Mouse (Mus musculus) mesoderm, embryonic 11.5 days (tissue): Measurements from ENCODE around the gene Arhgap11a.

Experiments
- DNase-seq: peaks from one replicate; pipeline ENCODE4 v3.0.0-alpha.2; 2012; ENCODE audit warnings: low read depth, low spot score

Gene Arhgap11a

GRCm38 (mm10) chr2:113848245-113849121 is at the start of gene Arhgap11a:
TSS of gene Arhgap11a (minus strand) at chr2:113848661.
- DNase-seq, result peak; percentile 96

- no peak for DNase-seq
Measured at GRCm38 (mm10) chr2:113893385-113894122, 45.1 kb upstream of the Arhgap11a start.

GRCm38 (mm10) chr2:113887166-113887565 is 38.7 kb upstream of the Arhgap11a start:
- no peak for DNase-seq

- no peak for DNase-seq
Measured at GRCm38 (mm10) chr2:113886061-113886460, 37.6 kb upstream of the Arhgap11a start.

GRCm38 (mm10) chr2:113870115-113870514 is 21.7 kb upstream of the Arhgap11a start:
- no peak for DNase-seq

GRCm38 (mm10) chr2:113868404-113868803 is 19.9 kb upstream of the Arhgap11a start:
- no peak for DNase-seq

- peak; percentile 6 for DNase-seq
Measured at GRCm38 (mm10) chr2:113866155-113866554, 17.7 kb upstream of the Arhgap11a start.

- peak; percentile 35 for DNase-seq
Measured at GRCm38 (mm10) chr2:113849141-113849540, 680 bp upstream of the Arhgap11a start.

GRCm38 (mm10) chr2:113847678-113848244 is 700 bp downstream of the Arhgap11a start:
- no peak for DNase-seq

- no peak for DNase-seq
Measured at GRCm38 (mm10) chr2:113845081-113845480, 3.4 kb downstream of the Arhgap11a start.

GRCm38 (mm10) chr2:113841656-113842437 is 6.6 kb downstream of the Arhgap11a start:
- no peak for DNase-seq

GRCm38 (mm10) chr2:113839488-113839887 is 9.0 kb downstream of the Arhgap11a start:
- DNase-seq, result no peak

- DNase-seq, result no peak
Measured at GRCm38 (mm10) chr2:113835219-113835618, 13.2 kb downstream of the Arhgap11a start.

GRCm38 (mm10) chr2:113828943-113829882 is 19.2 kb downstream of the Arhgap11a start, which contains the start of gene Scg5:
TSS of gene Scg5 (minus strand) at chr2:113829121.
- peak; percentile 90 for DNase-seq

GRCm38 (mm10) chr2:113828086-113828942 is 20.1 kb downstream of the Arhgap11a start:
- DNase-seq, result no peak

GRCm38 (mm10) chr2:113823909-113824308 is 24.6 kb downstream of the Arhgap11a start:
- DNase-seq, result peak; percentile 74

GRCm38 (mm10) chr2:113822367-113822766 is 26.1 kb downstream of the Arhgap11a start:
- DNase-seq, result no peak

GRCm38 (mm10) chr2:113821176-113821734 is 27.2 kb downstream of the Arhgap11a start:
- no peak for DNase-seq

GRCm38 (mm10) chr2:113820117-113820516 is 28.3 kb downstream of the Arhgap11a start:
- no peak for DNase-seq
